20 mouse cellular contexts compared by ENCODE assay signal in genomic region chr2:133499904-133500303, GRCm38 (mm10). TPM values are rescaled to one million over a fixed set of nuclear protein-coding genes. Genes with fewer than 3 reads are reported as not detected.
DNase-seq lines count a peak whose midpoint lies in the region; TF ChIP-seq lines count a peak whose summit lies in the region.
"Had no signal": no experiment of that assay in that cellular context is flagged by ENCODE, and none has a peak within 500 bp of the region (broad histone marks: within the 10 kb centered on the region; RNA-seq: fewer than 3 reads in every experiment).

No protein-coding gene starts in this region.

- no peaks in the 10 kb centered on the region for H3K27me3 ChIP-seq in small intestine, adult 2 months (ENCODE audit: control insufficient read depth, insufficient read depth, low read length)
- H3K27me3 ChIP-seq: CH12.LX; embryonic facial prominence, embryonic 15.5 days; forebrain, embryonic 15.5 days; hindbrain, embryonic 12.5 days had no signal

- peaks cover 25% of the 10 kb centered on the region; the same call in 1 of the 2 replicates for H3K4me1 ChIP-seq in small intestine, adult 2 months (ENCODE audit: control insufficient read depth, insufficient read depth, insufficient read length, low read length)
- H3K4me1 ChIP-seq: embryonic facial prominence, embryonic 15.5 days; forebrain, embryonic 10.5 days; forebrain, embryonic 15.5 days; hindbrain, embryonic 12.5 days had no signal

- peak overlapping the region; percentile 46 for H3K27ac ChIP-seq in small intestine, adult 2 months (ENCODE audit: insufficient read depth, low read depth, low read length)
- H3K27ac ChIP-seq: embryonic facial prominence, embryonic 15.5 days; forebrain, embryonic 10.5 days; forebrain, embryonic 15.5 days; hindbrain, embryonic 12.5 days had no signal

- H3K4me3 ChIP-seq in small intestine, adult 2 months (ENCODE audit: low read depth, low read length), result no peak overlapping the region
- H3K4me3 ChIP-seq: embryonic facial prominence, embryonic 15.5 days; erythroblast, embryonic 14.5 days; forebrain, embryonic 10.5 days; forebrain, embryonic 15.5 days; heart, embryonic 10.5 days; hindbrain, embryonic 12.5 days had no signal

- TF ChIP-seq POLR2A in small intestine, adult 2 months (IDR thresholded peaks at IDR 0.05; ENCODE audit: low read depth, low read length), result no peak

- H3K36me3 ChIP-seq in small intestine, adult 2 months (ENCODE audit: control insufficient read depth, insufficient read depth, low read length), result no peaks in the 10 kb centered on the region
- H3K36me3 ChIP-seq: embryonic facial prominence, embryonic 15.5 days; forebrain, embryonic 10.5 days; forebrain, embryonic 15.5 days; heart, embryonic 10.5 days; hindbrain, embryonic 12.5 days had no signal

- 8% methylated on average over 3 of the region's 3 CpGs for WGBS in small intestine, adult 2 months

- no peak for TF ChIP-seq CTCF in small intestine, adult 2 months (IDR thresholded peaks at IDR 0.05; ENCODE audit: extremely low read depth, insufficient read length, insufficient replicate concordance, low read depth, low read length)

- DNase-seq in ovary, adult 18-20 months (ENCODE audit: low spot score), result peak; percentile 66
- DNase-seq in ovary, postnatal 14 days (ENCODE audit: low spot score), result no peak
- DNase-seq in MEL-GATA-1-ER (ENCODE audit: extremely low read depth, low read depth), result peak; percentile 17
- peak; percentile 74 for DNase-seq in adrenal gland, postnatal 10 days
- no peak for DNase-seq in gastrocnemius, postnatal 10 days
- DNase-seq in layer of hippocampus, postnatal 10 days (ENCODE audit: low spot score in 2 of 2), result no peak
- DNase-seq: cerebellum, adult 2 months; cerebellum, postnatal 10 days; embryo, embryonic 11 days; heart, adult 18-20 months; heart, postnatal 10 days; heart, postnatal 4 days had no signal

RNA-seq across cellular contexts. Expression of gene Bmp2, which starts 52.1 kb away (rescaled TPM):
- 10 to 100 TPM in 1 of 2 experiments, 1 to 10 TPM in 1; 9.4 to 12.8 TPM for total RNA-seq in adrenal gland, postnatal 10 days (2021)
- 21.0 and 27.9 TPM in 2 replicates for polyA plus RNA-seq in small intestine, adult 2 months (2012; rRNA removed)
- total RNA-seq in gastrocnemius, postnatal 10 days (2021), result 1 to 10 TPM; 2.2 to 2.6 TPM
- total RNA-seq in layer of hippocampus, postnatal 10 days (2021), result 1 to 10 TPM; 1.8 to 2.0 TPM
- total RNA-seq: CH12.LX had no signal

Comparison
In these comparisons a context has a peak if more than half of its experiments do, and no peak if none do; other contexts are left out.
1. DNase-seq: peak in ovary, adult 18-20 months (single experiment), MEL-GATA-1-ER (single experiment) and adrenal gland, postnatal 10 days (single experiment); none in ovary, postnatal 14 days (single experiment), gastrocnemius, postnatal 10 days (single experiment) and layer of hippocampus, postnatal 10 days (0 of 2).